Mouse (Mus musculus): ENCODE data around the gene Sf3a2. TPM values are rescaled to one million over a fixed set of nuclear protein-coding genes. Genes with fewer than 3 reads are reported as not detected.

The Sf3a2 gene
- 10 to 100 TPM; 29.5 to 29.7 TPM for total RNA-seq (2021)

GRCm38 (mm10) chr10:80798150-80799006 is at the start of gene Sf3a2, which contains the start of gene Plekhj1:
TSS of gene Sf3a2 (plus strand) at chr10:80798198.
TSS of gene Plekhj1 (minus strand) at chr10:80798626.
- peak; percentile 97 to 99 for DNase-seq
- intact Hi-C loops (cut with DNase I) = no loop called here

- peak; percentile 59 to 65 for DNase-seq
Measured at GRCm38 (mm10) chr10:80748609-80749008, 49.4 kb upstream of the Sf3a2 start.

GRCm38 (mm10) chr10:80751188-80751832 is 46.7 kb upstream of the Sf3a2 start:
- peak; percentile 63 to 76 for DNase-seq
- intact Hi-C loops (cut with DNase I) = no loop called here

More at GRCm38 (mm10) chr10:80748609-80749008, 49.4 kb upstream of the Sf3a2 start:
- intact Hi-C loops (cut with DNase I) = loop anchor here (2.0 to 5.0 kb wide), 2 partner anchors 68 to 244 kb away; no protein-coding TSS in a partner anchor

GRCm38 (mm10) chr10:80752079-80752625 is 45.8 kb upstream of the Sf3a2 start:
- intact Hi-C loops (cut with DNase I) = no loop called here
- peak; percentile 71 to 77 for DNase-seq

- peak; percentile 98 for DNase-seq
- intact Hi-C loops (cut with DNase I) = no loop called here
Measured at GRCm38 (mm10) chr10:80754594-80755290, 43.3 kb upstream of the Sf3a2 start, which contains the start of gene Dot1l. TSS of gene Dot1l (plus strand) at chr10:80755206.

GRCm38 (mm10) chr10:80755291-80756015 is 42.5 kb upstream of the Sf3a2 start:
- intact Hi-C loops (cut with DNase I) = no loop called here
- no peak for DNase-seq

GRCm38 (mm10) chr10:80756099-80756498 is 41.9 kb upstream of the Sf3a2 start:
- intact Hi-C loops (cut with DNase I) = no loop called here
- DNase-seq = no peak

- DNase-seq = no peak
- intact Hi-C loops (cut with DNase I) = no loop called here
Measured at GRCm38 (mm10) chr10:80756509-80756908, 41.5 kb upstream of the Sf3a2 start.

- DNase-seq = no peak
- intact Hi-C loops (cut with DNase I) = no loop called here
Measured at GRCm38 (mm10) chr10:80756967-80757366, 41.0 kb upstream of the Sf3a2 start.

- DNase-seq = peak; percentile 76 to 80
- intact Hi-C loops (cut with DNase I) = loop anchor here (1.0 kb wide), 1 partner anchor 17 kb away; no protein-coding TSS in a partner anchor
Measured at GRCm38 (mm10) chr10:80757717-80758116, 40.3 kb upstream of the Sf3a2 start.

GRCm38 (mm10) chr10:80758651-80759050 is 39.3 kb upstream of the Sf3a2 start:
- no peak for DNase-seq
- intact Hi-C loops (cut with DNase I) = loop anchor here (1.0 kb wide), 1 partner anchor 16 kb away; no protein-coding TSS in a partner anchor

GRCm38 (mm10) chr10:80760596-80761524 is 37.1 kb upstream of the Sf3a2 start:
- intact Hi-C loops (cut with DNase I) = no loop called here

GRCm38 (mm10) chr10:80761821-80762220 is 36.2 kb upstream of the Sf3a2 start:
- intact Hi-C loops (cut with DNase I) = no loop called here
- DNase-seq = no peak

More at GRCm38 (mm10) chr10:80760596-80761524, 37.1 kb upstream of the Sf3a2 start:
- no peak for DNase-seq

- intact Hi-C loops (cut with DNase I) = no loop called here
- DNase-seq = no peak
Measured at GRCm38 (mm10) chr10:80763502-80763901, 34.5 kb upstream of the Sf3a2 start.

- intact Hi-C loops (cut with DNase I) = no loop called here
Measured at GRCm38 (mm10) chr10:80765746-80766145, 32.3 kb upstream of the Sf3a2 start.

GRCm38 (mm10) chr10:80766161-80766815 is 31.7 kb upstream of the Sf3a2 start:
- intact Hi-C loops (cut with DNase I) = no loop called here
- DNase-seq = no peak

More at GRCm38 (mm10) chr10:80765746-80766145, 32.3 kb upstream of the Sf3a2 start:
- DNase-seq = no peak

- no peak for DNase-seq
Measured at GRCm38 (mm10) chr10:80768365-80768764, 29.6 kb upstream of the Sf3a2 start.

GRCm38 (mm10) chr10:80773816-80774215 is 24.2 kb upstream of the Sf3a2 start:
- intact Hi-C loops (cut with DNase I) = loop anchor here (1.0 kb wide), 2 partner anchors 16 to 27 kb away; no protein-coding TSS in a partner anchor
- DNase-seq = no peak

More at GRCm38 (mm10) chr10:80768365-80768764, 29.6 kb upstream of the Sf3a2 start:
- intact Hi-C loops (cut with DNase I) = no loop called here
